Mouse (Mus musculus): ENCODE data around the gene Lamc3.

DNA sequence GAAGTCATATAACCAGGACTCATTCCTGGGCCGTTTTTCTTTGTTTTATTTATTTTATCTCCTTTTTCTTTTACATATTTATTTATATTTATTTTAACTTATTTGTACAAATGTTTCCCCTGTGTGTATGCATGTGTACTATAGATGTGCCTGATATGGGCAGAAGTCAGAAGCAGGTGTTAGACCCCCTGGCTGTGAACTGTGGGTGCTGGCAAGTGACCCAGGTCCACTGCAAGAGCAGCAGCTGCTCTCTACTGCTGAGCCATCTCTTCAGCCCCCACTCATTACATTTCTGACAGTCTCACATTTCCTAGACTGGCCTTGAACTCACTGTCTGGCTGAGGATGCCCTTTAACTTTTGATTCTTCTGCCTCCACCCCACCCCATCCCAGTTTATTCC is 51.2 kb downstream of the Lamc3 start:
- no peak for TF ChIP-seq CTCF (IDR thresholded peaks at IDR 0.05; ENCODE audit: low read depth, low read length)
- TF ChIP-seq TAL1 (conservative IDR thresholded peaks at IDR 0.05; ENCODE audit: low read depth, low read length): no peak
